ENCODE assay signal across 8 mouse cellular contexts in the genomic region with DNA sequence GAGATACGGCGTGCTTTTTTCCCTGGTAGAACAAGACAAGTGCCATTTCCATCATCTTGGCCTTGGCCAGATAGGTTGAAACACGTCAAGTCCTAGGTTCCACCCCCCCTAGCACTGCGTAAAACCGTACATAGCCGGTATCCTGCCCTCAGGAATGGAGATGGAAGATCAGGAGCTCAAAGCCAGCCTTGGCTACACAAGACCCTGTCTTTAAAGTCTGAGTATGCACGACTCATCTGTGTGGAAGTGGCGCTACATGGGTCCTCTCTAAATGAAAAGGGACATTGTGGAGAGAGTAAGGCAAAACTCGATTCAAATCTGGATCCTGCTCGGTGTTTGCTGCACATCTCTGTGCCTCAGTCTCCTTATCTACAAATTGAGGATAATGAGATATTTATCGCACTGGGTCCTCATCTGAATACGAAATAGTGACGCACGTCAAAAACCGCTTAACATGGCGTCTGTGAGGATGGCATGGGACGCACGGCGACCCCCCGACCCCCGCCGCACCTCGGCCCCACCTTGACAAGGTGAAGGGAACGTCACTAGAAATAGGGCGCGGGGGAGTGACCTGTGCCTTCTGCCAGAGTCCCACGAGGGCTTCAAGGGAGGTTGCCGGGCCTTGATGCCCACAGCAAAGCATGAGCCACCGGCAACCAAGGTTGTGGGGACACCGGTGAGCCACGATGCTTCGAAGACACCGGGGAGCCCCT. TPM values are rescaled to one million over a fixed set of nuclear protein-coding genes. Genes with fewer than 3 reads are reported as not detected.
DNase-seq lines count a peak whose midpoint lies in the region; ATAC-seq and TF ChIP-seq lines count a peak whose summit lies in the region.

No protein-coding gene starts in this region.

- peak overlapping the region; percentile 97 for H3K4me3 ChIP-seq in kidney, embryonic 14.5 days (ENCODE audit: low read length)
- peak overlapping the region; percentile 92 for H3K4me3 ChIP-seq in forebrain, embryonic 13.5 days
- peak overlapping the region; percentile 65 to 81 for H3K4me3 ChIP-seq in liver, embryonic 14.5 days (ENCODE audit: insufficient read depth in 1 of 2, low read depth in 2 of 2, low read length in 2 of 2)

- no peak for TF ChIP-seq CTCF in liver, embryonic 14.5 days (IDR thresholded peaks at IDR 0.05; ENCODE audit: low read depth)

- H3K4me1 ChIP-seq in kidney, embryonic 14.5 days (ENCODE audit: control insufficient read depth, insufficient read depth, low read length) = 0 out of 2 replicates have a peak, but pooled peaks cover 9% of the 10 kb centered on the region
- peaks cover 40% of the 10 kb centered on the region for H3K4me1 ChIP-seq in forebrain, embryonic 13.5 days
- H3K4me1 ChIP-seq in liver, embryonic 14.5 days (replicated peaks; ENCODE audit: control insufficient read depth in 2 of 2, insufficient read depth in 2 of 2, low read length in 1 of 2) = peaks cover 2 to 17% of the 10 kb centered on the region in 2 experiments

- 8% methylated on average over 33 of the region's 33 CpGs for WGBS in kidney, embryonic 14.5 days
- 11% methylated on average over 33 of the region's 33 CpGs for WGBS in forebrain, embryonic 13.5 days
- 7% methylated on average over 33 of the region's 33 CpGs for WGBS in liver, embryonic 14.5 days (ENCODE audit: insufficient replicate concordance)

- peak overlapping the region; percentile 83 for H3K9ac ChIP-seq in kidney, embryonic 14.5 days (ENCODE audit: low read depth, low read length)
- H3K9ac ChIP-seq in forebrain, embryonic 13.5 days = peak overlapping the region; percentile 85
- peak overlapping the region; percentile 64 for H3K9ac ChIP-seq in liver, embryonic 14.5 days (replicated peaks)

- no peak for DNase-seq in kidney, adult 9 months
- peak in 1 of 3 experiments; percentile 14 for DNase-seq in liver, embryonic 14.5 days (ENCODE audit: low read depth in 3 of 3, low spot score in 3 of 3)
- no peak for DNase-seq in spleen, postnatal 10 days (ENCODE audit: low spot score in 2 of 2)
- no peak for DNase-seq in thymus, postnatal 36 days

- no peak overlapping the region for H3K27ac ChIP-seq in kidney, embryonic 14.5 days (ENCODE audit: low read depth, low read length)
- no peak overlapping the region; the same call in 1 of the 2 replicates for H3K27ac ChIP-seq in forebrain, embryonic 13.5 days
- H3K27ac ChIP-seq in liver, embryonic 14.5 days = no peak overlapping the region; the same call in 1 of the 2 replicates

- H3K27me3 ChIP-seq in kidney, embryonic 14.5 days (ENCODE audit: control insufficient read depth, insufficient read depth, low read length) = no peaks in the 10 kb centered on the region
- no peaks in the 10 kb centered on the region for H3K27me3 ChIP-seq in forebrain, embryonic 13.5 days
- no peaks in the 10 kb centered on the region for H3K27me3 ChIP-seq in liver, embryonic 14.5 days (ENCODE audit: control insufficient read depth, insufficient read depth, low read length)

- ATAC-seq in kidney, embryonic 14.5 days (ENCODE audit: low FRiP score, low TSS enrichment) = no peak
- ATAC-seq in activated CD4-positive, CD25-positive, alpha-beta regulatory T cell, adult 4 months = peak; percentile 2
- peak; percentile 0; the same call in 1 of the 2 replicates for ATAC-seq in forebrain, embryonic 13.5 days
- ATAC-seq in liver, embryonic 14.5 days (ENCODE audit: insufficient read depth) = peak; percentile 24
- no peak for ATAC-seq in cerebellum, adult (ENCODE audit: insufficient number of reproducible peaks, low FRiP score, low TSS enrichment)

- TF ChIP-seq EP300 in liver, embryonic 14.5 days (IDR thresholded peaks at IDR 0.05; ENCODE audit: low read depth) = no peak

- H3K36me3 ChIP-seq in kidney, embryonic 14.5 days (ENCODE audit: control insufficient read depth, insufficient read depth, low read length) = peaks cover 19% of the 10 kb centered on the region
- peaks cover 16% of the 10 kb centered on the region for H3K36me3 ChIP-seq in forebrain, embryonic 13.5 days (ENCODE audit: poor library complexity, severe bottlenecking)
- H3K36me3 ChIP-seq in liver, embryonic 14.5 days (replicated peaks; ENCODE audit: control insufficient read depth, insufficient read depth, low read depth) = peaks cover 15% of the 10 kb centered on the region

- peak overlapping the region; percentile 91 for H3K4me2 ChIP-seq in kidney, embryonic 14.5 days (replicated peaks; ENCODE audit: low read depth, low read length)
- H3K4me2 ChIP-seq in forebrain, embryonic 13.5 days = peak overlapping the region; percentile 96
- H3K4me2 ChIP-seq in liver, embryonic 14.5 days (ENCODE audit: low read depth) = peak overlapping the region; percentile 76

- H3K9me3 ChIP-seq in kidney, embryonic 14.5 days (ENCODE audit: control insufficient read depth, low read length) = no peaks in the 10 kb centered on the region
- H3K9me3 ChIP-seq in forebrain, embryonic 13.5 days (replicated peaks) = no peaks in the 10 kb centered on the region; the same call in 1 of the 2 replicates
- peaks cover 3% of the 10 kb centered on the region for H3K9me3 ChIP-seq in liver, embryonic 14.5 days (ENCODE audit: control insufficient read depth, low read length)

RNA-seq across cellular contexts. Expression of a gene that starts 0.5 kb away (rescaled TPM):
- 73.9 and 93.9 TPM in 2 replicates for polyA plus RNA-seq in kidney, embryonic 14.5 days (2014; fragmentation: Nextera tagmentation; extraction: Ambion mirVana)
- 100 to 1,000 TPM; 193 to 282 TPM for polyA plus RNA-seq in activated CD4-positive, CD25-positive, alpha-beta regulatory T cell, adult 4 months (2017; shearing (Covaris generic))
- 149 and 175 TPM in 2 replicates for polyA plus RNA-seq in forebrain, embryonic 13.5 days (2015; fragmentation: Nextera tagmentation; extraction: Ambion mirVana)
- polyA plus RNA-seq in liver, embryonic 14.5 days (2012; rRNA removed) = 17.4 and 25.0 TPM in 2 replicates
- 38.3 and 44.1 TPM in 2 replicates for polyA plus RNA-seq in liver, embryonic 14.5 days (2014; fragmentation: Nextera tagmentation; extraction: Ambion mirVana)

RNA-seq across cellular contexts. Expression of a gene that starts 8.8 kb away (rescaled TPM):
- polyA plus RNA-seq in kidney, embryonic 14.5 days (2014; fragmentation: Nextera tagmentation; extraction: Ambion mirVana) = 22.3 and 22.5 TPM in 2 replicates
- 100 to 1,000 TPM; 252 to 334 TPM for polyA plus RNA-seq in activated CD4-positive, CD25-positive, alpha-beta regulatory T cell, adult 4 months (2017; shearing (Covaris generic))
- 2.7 and 3.4 TPM in 2 replicates for polyA plus RNA-seq in forebrain, embryonic 13.5 days (2015; fragmentation: Nextera tagmentation; extraction: Ambion mirVana)
- polyA plus RNA-seq in liver, embryonic 14.5 days (2012; rRNA removed) = 9.3 and 12.2 TPM in 2 replicates
- 12.8 and 18.6 TPM in 2 replicates for polyA plus RNA-seq in liver, embryonic 14.5 days (2014; fragmentation: Nextera tagmentation; extraction: Ambion mirVana)

RNA-seq across cellular contexts. Expression of a gene that starts 17.6 kb away (rescaled TPM):
- 0.22 and 0.26 TPM in 2 replicates for polyA plus RNA-seq in kidney, embryonic 14.5 days (2014; fragmentation: Nextera tagmentation; extraction: Ambion mirVana)
- 1 to 10 TPM in 1 of 2 experiments, not detected in 1; 1.1 TPM for polyA plus RNA-seq in activated CD4-positive, CD25-positive, alpha-beta regulatory T cell, adult 4 months (2017; shearing (Covaris generic))
- 0.34 and 0.48 TPM in 2 replicates for polyA plus RNA-seq in forebrain, embryonic 13.5 days (2015; fragmentation: Nextera tagmentation; extraction: Ambion mirVana)
- polyA plus RNA-seq in liver, embryonic 14.5 days (2012; rRNA removed) = 0.10 and 0.15 TPM in 2 replicates
- 0.10 TPM in 1 of 2 replicates, not detected in the other for polyA plus RNA-seq in liver, embryonic 14.5 days (2014; fragmentation: Nextera tagmentation; extraction: Ambion mirVana)

RNA-seq across cellular contexts. Expression of a gene that starts 18.3 kb away (rescaled TPM):
- 5.9 and 8.0 TPM in 2 replicates for polyA plus RNA-seq in kidney, embryonic 14.5 days (2014; fragmentation: Nextera tagmentation; extraction: Ambion mirVana)
- polyA plus RNA-seq in activated CD4-positive, CD25-positive, alpha-beta regulatory T cell, adult 4 months (2017; shearing (Covaris generic)) = 1,000 to 10,000 TPM; 1,686 to 1,965 TPM
- 1.6 and 2.5 TPM in 2 replicates for polyA plus RNA-seq in forebrain, embryonic 13.5 days (2015; fragmentation: Nextera tagmentation; extraction: Ambion mirVana)
- polyA plus RNA-seq in liver, embryonic 14.5 days (2012; rRNA removed) = 5.2 and 7.6 TPM in 2 replicates
- polyA plus RNA-seq in liver, embryonic 14.5 days (2014; fragmentation: Nextera tagmentation; extraction: Ambion mirVana) = 8.3 and 10.8 TPM in 2 replicates

RNA-seq across cellular contexts. Expression of a gene that starts 31.9 kb away (rescaled TPM):
- polyA plus RNA-seq in kidney, embryonic 14.5 days (2014; fragmentation: Nextera tagmentation; extraction: Ambion mirVana) = not detected in 2 replicates
- polyA plus RNA-seq in activated CD4-positive, CD25-positive, alpha-beta regulatory T cell, adult 4 months (2017; shearing (Covaris generic)) = not detected
- not detected in 2 replicates for polyA plus RNA-seq in forebrain, embryonic 13.5 days (2015; fragmentation: Nextera tagmentation; extraction: Ambion mirVana)
- polyA plus RNA-seq in liver, embryonic 14.5 days (2012; rRNA removed) = not detected in 2 replicates
- not detected in 2 replicates for polyA plus RNA-seq in liver, embryonic 14.5 days (2014; fragmentation: Nextera tagmentation; extraction: Ambion mirVana)

Comparison
In these comparisons a context has a peak if more than half of its experiments do, and no peak if none do; other contexts are left out.
1. ATAC-seq: peak in activated CD4-positive, CD25-positive, alpha-beta regulatory T cell, adult 4 months (single experiment), forebrain, embryonic 13.5 days (single experiment) and liver, embryonic 14.5 days (single experiment); none in kidney, embryonic 14.5 days (single experiment) and cerebellum, adult (single experiment).
2. RNA of a gene that starts 8.8 kb away (polyA plus RNA-seq): 252 to 334 TPM in activated CD4-positive, CD25-positive, alpha-beta regulatory T cell, adult 4 months; 22.3 to 22.5 TPM in kidney, embryonic 14.5 days, 9.3 to 18.6 TPM in liver, embryonic 14.5 days and 2.7 to 3.4 TPM in forebrain, embryonic 13.5 days; every median in the first group is over 10 times any median in the second.
3. Peak in every context shown above with its lines, with median percentiles within 50 percentile points of each other: H3K4me2 ChIP-seq, H3K4me3 ChIP-seq and H3K9ac ChIP-seq.